Comparison of ENCODE assay signal across 11 mouse cellular contexts in the genomic region with DNA sequence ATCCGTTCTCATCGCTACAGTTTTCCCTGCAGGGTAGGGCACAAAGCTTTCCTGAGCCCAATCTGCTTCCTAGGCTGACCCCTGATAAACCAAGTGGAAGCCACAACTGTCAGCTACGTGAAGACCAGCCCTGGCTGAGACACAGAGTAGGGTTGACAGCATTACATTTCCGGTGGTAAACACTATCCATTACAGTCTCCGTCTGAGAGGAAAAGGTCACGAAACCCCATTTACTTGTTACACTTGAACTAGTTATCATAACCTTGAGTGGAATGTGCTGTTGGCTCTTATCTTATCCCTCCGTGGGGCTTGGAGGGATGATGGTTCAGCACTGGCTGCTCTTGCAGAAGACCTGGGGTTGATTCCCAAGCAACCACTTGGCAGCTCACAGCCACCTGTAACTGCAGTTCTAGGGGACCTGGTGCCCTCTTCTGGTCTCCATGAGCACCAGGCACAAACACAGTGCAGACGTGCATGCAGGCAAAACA.
A peak's percentile ranks its signal among the peaks of the same experiment; 100 is the strongest.
DNase-seq lines count a peak whose midpoint lies in the region; ATAC-seq and TF ChIP-seq lines count a peak whose summit lies in the region.
"Had no signal": no experiment of that assay in that cellular context is flagged by ENCODE, and none has a peak within 500 bp of the region (broad histone marks: within the 10 kb centered on the region; RNA-seq: fewer than 3 reads in every experiment).

No protein-coding gene starts in this region.

- H3K27me3 ChIP-seq in kidney, embryonic 14.5 days (ENCODE audit: control insufficient read depth, insufficient read depth, low read length): no peaks in the 10 kb centered on the region
- H3K27me3 ChIP-seq in liver, embryonic 13.5 days: no peaks in the 10 kb centered on the region
- no peaks in the 10 kb centered on the region for H3K27me3 ChIP-seq in hindbrain, embryonic 14.5 days (ENCODE audit: control insufficient read depth, insufficient read depth, low read length)
- H3K27me3 ChIP-seq: midbrain, embryonic 12.5 days had no signal

- no peak for DNase-seq in kidney, adult 8-10 months
- DNase-seq in CD4-positive helper T cell, adult 2 months (ENCODE audit: low read depth, low spot score): peak; percentile 46
- DNase-seq in liver, embryonic 13.5 days: peak; percentile 68
- no peak for DNase-seq in neural tube, embryonic 10.5 days (ENCODE audit: extremely low spot score, low spot score)
- no peak for DNase-seq in hindbrain, embryonic 14.5 days (ENCODE audit: low spot score)
- DNase-seq in left cerebral cortex, adult 9 months (ENCODE audit: low spot score in 2 of 2): no peak
- DNase-seq: cerebellum, adult 11 months; right cerebral cortex, postnatal 25 days had no signal

- 42% methylated on average over 8 of the region's 8 CpGs for WGBS in kidney, embryonic 14.5 days
- WGBS in bone marrow, adult 2 months: 66% methylated on average over 8 of the region's 8 CpGs
- WGBS in liver, embryonic 13.5 days (ENCODE audit: insufficient replicate concordance): 16% methylated on average over 8 of the region's 8 CpGs
- WGBS in hindbrain, embryonic 14.5 days: 90% methylated on average over 8 of the region's 8 CpGs

- ATAC-seq in kidney, embryonic 14.5 days (ENCODE audit: low FRiP score, low TSS enrichment): peak; percentile 54; the same call in 1 of the 2 replicates
- peak; percentile 37 for ATAC-seq in liver, embryonic 13.5 days (ENCODE audit: low read depth)
- no peak for ATAC-seq in hindbrain, embryonic 14.5 days (ENCODE audit: low FRiP score)

- H3K4me3 ChIP-seq in kidney, embryonic 14.5 days (ENCODE audit: low read length): no peak overlapping the region
- no peak overlapping the region for H3K4me3 ChIP-seq in bone marrow, adult 2 months (replicated peaks; ENCODE audit: control insufficient read depth, low read depth, low read length)
- H3K4me3 ChIP-seq in liver, embryonic 13.5 days (replicated peaks): peak overlapping the region; percentile 48
- H3K4me3 ChIP-seq in hindbrain, embryonic 14.5 days (replicated peaks; ENCODE audit: low read length): no peak overlapping the region
- H3K4me3 ChIP-seq: midbrain, embryonic 12.5 days had no signal

- TF ChIP-seq POLR2A in bone marrow, adult 2 months (IDR thresholded peaks at IDR 0.05; ENCODE audit: borderline replicate concordance, control insufficient read depth, low read depth, low read length): no peak

- peak; percentile 41; the same call in 1 of the 2 replicates for TF ChIP-seq CTCF in bone marrow, adult 2 months (IDR thresholded peaks at IDR 0.05; ENCODE audit: control insufficient read depth, insufficient read depth, low read length)

- no peak overlapping the region for H3K9ac ChIP-seq in kidney, embryonic 14.5 days (ENCODE audit: low read depth, low read length)
- peak overlapping the region; percentile 78 for H3K9ac ChIP-seq in liver, embryonic 13.5 days
- no peak overlapping the region for H3K9ac ChIP-seq in hindbrain, embryonic 14.5 days
- H3K9ac ChIP-seq: midbrain, embryonic 12.5 days had no signal

- H3K9me3 ChIP-seq in kidney, embryonic 14.5 days (ENCODE audit: control insufficient read depth, low read length): no peaks in the 10 kb centered on the region
- no peaks in the 10 kb centered on the region for H3K9me3 ChIP-seq in liver, embryonic 13.5 days (replicated peaks)
- no peaks in the 10 kb centered on the region for H3K9me3 ChIP-seq in hindbrain, embryonic 14.5 days (ENCODE audit: control insufficient read depth, low read length)
- H3K9me3 ChIP-seq: midbrain, embryonic 12.5 days had no signal

- H3K4me1 ChIP-seq in kidney, embryonic 14.5 days (ENCODE audit: control insufficient read depth, insufficient read depth, low read length): peaks cover 14% of the 10 kb centered on the region
- no peaks in the 10 kb centered on the region; the same call in 1 of the 2 replicates for H3K4me1 ChIP-seq in bone marrow, adult 2 months (ENCODE audit: control insufficient read depth, insufficient read depth, low read length)
- H3K4me1 ChIP-seq in liver, embryonic 13.5 days (replicated peaks): peaks cover 54% of the 10 kb centered on the region
- no peaks in the 10 kb centered on the region for H3K4me1 ChIP-seq in hindbrain, embryonic 14.5 days (replicated peaks; ENCODE audit: control insufficient read depth, insufficient read depth, low read length)
- H3K4me1 ChIP-seq: midbrain, embryonic 12.5 days had no signal

- no peak overlapping the region for H3K4me2 ChIP-seq in kidney, embryonic 14.5 days (replicated peaks; ENCODE audit: low read depth, low read length)
- H3K4me2 ChIP-seq in liver, embryonic 13.5 days: peak overlapping the region; percentile 84
- no peak overlapping the region for H3K4me2 ChIP-seq in hindbrain, embryonic 14.5 days (replicated peaks)
- H3K4me2 ChIP-seq: midbrain, embryonic 12.5 days had no signal

- peak overlapping the region; percentile 78; the same call in 1 of the 2 replicates for H3K27ac ChIP-seq in kidney, embryonic 14.5 days (ENCODE audit: low read depth, low read length)
- peak overlapping the region; percentile 9 for H3K27ac ChIP-seq in bone marrow, adult 2 months (ENCODE audit: control insufficient read depth, insufficient read depth, low read depth, low read length, poor library complexity)
- peak overlapping the region; percentile 95 for H3K27ac ChIP-seq in liver, embryonic 13.5 days
- H3K27ac ChIP-seq in hindbrain, embryonic 14.5 days: no peak overlapping the region
- H3K27ac ChIP-seq: midbrain, embryonic 12.5 days had no signal

- H3K36me3 ChIP-seq in kidney, embryonic 14.5 days (ENCODE audit: control insufficient read depth, insufficient read depth, low read length): no peaks in the 10 kb centered on the region
- H3K36me3 ChIP-seq in liver, embryonic 13.5 days: peaks cover 2% of the 10 kb centered on the region
- H3K36me3 ChIP-seq in hindbrain, embryonic 14.5 days (replicated peaks; ENCODE audit: control insufficient read depth, insufficient read depth): no peaks in the 10 kb centered on the region

Comparison
In these comparisons a context has a peak if more than half of its experiments do, and no peak if none do; other contexts are left out.
1. DNase-seq: peak in CD4-positive helper T cell, adult 2 months (single experiment) and liver, embryonic 13.5 days (single experiment); none in kidney, adult 8-10 months (0 of 2), neural tube, embryonic 10.5 days (single experiment), hindbrain, embryonic 14.5 days (single experiment) and left cerebral cortex, adult 9 months (0 of 2).